Mouse (Mus musculus) stomach, embryonic 15.5 days (tissue): ENCODE measurements at regions not wholly inside any gene's neighbourhood (a gene's known extent, or its start where the extent isn't known, plus 50 kb on each side); places are given as distances from the start of the nearest gene placed in this dataset.

Experiments
- ATAC-seq: fragments of 200-750 bp; cut with Nextera tagmentation; 2 replicates; pipeline ENCODE4 v1.8.0; 2017; ENCODE audit warnings: low read depth, moderate number of reproducible peaks, moderate TSS enrichment; ENCODE audit not compliant: insufficient read depth, low FRiP score
- H3K27ac ChIP-seq: fragments of 300-500 bp; sonication (generic); 2 replicates; pipeline ENCODE4 v1.5.1; 2015; ENCODE audit warnings: mild to moderate bottlenecking, inconsistent platforms
- H3K27me3 ChIP-seq: fragments of 300-500 bp; sonication (generic); replicated peaks from 2 replicates; pipeline ENCODE4 v1.6.1; 2015; ENCODE audit warnings: inconsistent platforms
- H3K36me3 ChIP-seq: fragments of 300-500 bp; sonication (generic); 2 replicates; pipeline ENCODE4 v1.6.1; 2015; ENCODE audit warnings: inconsistent platforms
- H3K4me1 ChIP-seq: fragments of 300-500 bp; sonication (generic); 2 replicates; pipeline ENCODE4 v1.6.1; 2015; ENCODE audit warnings: inconsistent platforms
- H3K4me2 ChIP-seq: fragments of 300-500 bp; sonication (generic); 2 replicates; pipeline ENCODE4 v1.6.1; 2015; ENCODE audit warnings: mild to moderate bottlenecking, inconsistent platforms
- H3K4me3 ChIP-seq: fragments of 300-500 bp; sonication (generic); replicated peaks from 2 replicates; pipeline ENCODE4 v1.5.1; 2015; ENCODE audit warnings: inconsistent platforms
- H3K9ac ChIP-seq: fragments of 300-500 bp; sonication (generic); 2 replicates; pipeline ENCODE4 v1.6.1; 2015; ENCODE audit warnings: inconsistent platforms
- H3K9me3 ChIP-seq: fragments of 300-500 bp; sonication (generic); 2 replicates; pipeline ENCODE4 v1.6.1; 2016; ENCODE audit warnings: inconsistent platforms
- WGBS: fragments of 180-500 bp; shearing (Covaris S2); methylation state at CpG from one replicate; pipeline ENCODE4 v1.1.7; 2015; 5-methylcytosine and 5-hydroxymethylcytosine counted together

DNA sequence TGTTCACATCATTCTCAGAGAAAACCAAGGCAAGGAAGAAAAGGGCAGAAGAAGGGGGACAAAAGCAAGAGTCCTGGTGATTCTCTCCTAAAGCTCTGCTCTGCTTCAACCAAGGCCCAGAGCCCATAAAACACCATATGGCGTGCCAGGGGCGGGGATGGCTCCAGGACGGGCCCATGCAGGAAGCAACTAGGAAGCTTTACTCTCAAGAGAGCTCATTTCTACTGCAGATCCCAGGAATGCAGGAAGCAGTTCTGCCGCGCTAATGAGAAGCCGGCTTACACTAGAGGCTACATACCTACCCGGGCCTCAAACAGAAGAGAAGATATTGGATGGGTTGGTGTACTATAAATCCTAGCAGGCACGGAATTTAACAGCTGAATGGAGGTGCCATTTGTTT is 414.9 kb downstream of the Tns3 start:
- no peak overlapping the region for H3K27ac ChIP-seq
- no peak overlapping the region for H3K4me2 ChIP-seq
- no peaks in the 10 kb centered on the region for H3K36me3 ChIP-seq
- H3K9me3 ChIP-seq = no peaks in the 10 kb centered on the region
- 47% methylated on average over 8 of the region's 8 CpGs for WGBS
- no peaks in the 10 kb centered on the region for H3K27me3 ChIP-seq
- H3K4me3 ChIP-seq = no peak overlapping the region
- no peaks in the 10 kb centered on the region for H3K4me1 ChIP-seq
- ATAC-seq = no peak
- H3K9ac ChIP-seq = no peak overlapping the region

DNA sequence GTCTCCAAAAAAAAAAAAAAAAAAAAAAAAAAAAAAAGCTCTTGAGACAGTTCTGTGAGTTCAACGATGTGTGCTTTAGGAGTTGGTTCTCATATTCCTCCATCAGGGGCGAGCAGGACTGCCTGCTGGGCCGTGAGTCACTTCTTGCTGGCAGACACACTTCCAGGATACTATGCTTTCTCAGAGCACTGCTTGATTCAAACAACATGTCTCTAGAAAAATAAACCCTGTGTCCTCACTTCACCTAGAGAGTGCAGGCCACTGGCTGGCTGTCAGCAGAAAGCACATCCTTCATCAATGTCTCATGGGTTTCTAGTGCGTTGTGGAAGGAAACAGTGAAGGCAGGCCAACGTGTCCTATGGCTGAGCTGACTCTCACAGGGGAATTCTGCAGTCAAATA is 416.8 kb downstream of the Tns3 start:
- H3K4me3 ChIP-seq = no peak overlapping the region
- WGBS = 35% methylated on average over 5 of the region's 5 CpGs
- H3K9ac ChIP-seq = no peak overlapping the region
- no peaks in the 10 kb centered on the region for H3K27me3 ChIP-seq
- no peak for ATAC-seq
- H3K36me3 ChIP-seq = no peaks in the 10 kb centered on the region
- no peaks in the 10 kb centered on the region for H3K4me1 ChIP-seq
- no peak overlapping the region for H3K27ac ChIP-seq
- no peaks in the 10 kb centered on the region for H3K9me3 ChIP-seq
- H3K4me2 ChIP-seq = no peak overlapping the region

DNA sequence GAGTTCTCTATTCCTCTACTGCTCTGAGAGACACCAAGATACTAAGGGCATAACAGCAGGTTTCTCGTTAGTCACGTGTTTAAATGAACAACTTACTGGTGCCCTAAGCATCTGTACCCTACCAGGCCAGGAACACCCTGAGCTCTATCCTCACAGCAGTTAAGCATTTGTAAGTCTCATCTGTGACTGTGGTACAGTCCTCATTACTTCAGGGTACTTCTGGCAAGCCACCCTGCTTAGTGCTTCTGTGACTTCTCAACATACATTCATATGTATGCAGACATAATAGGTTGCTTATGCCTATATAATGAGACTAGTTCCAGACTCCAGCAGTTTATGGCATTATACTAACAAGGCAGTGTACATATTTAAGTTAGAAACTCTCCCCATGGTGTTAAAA is 417.3 kb downstream of the Tns3 start:
- Histone ChIP-seq H3K4me2 (no peak overlapping the region), H3K9me3 (no peaks in the 10 kb centered on the region), H3K4me1 (no peaks in the 10 kb centered on the region), H3K27me3 (no peaks in the 10 kb centered on the region), H3K27ac (no peak overlapping the region), H3K4me3 (no peak overlapping the region), H3K9ac (no peak overlapping the region), H3K36me3 (no peaks in the 10 kb centered on the region)
- no peak for ATAC-seq
- WGBS = 97% methylated on average over 2 of the region's 2 CpGs

DNA sequence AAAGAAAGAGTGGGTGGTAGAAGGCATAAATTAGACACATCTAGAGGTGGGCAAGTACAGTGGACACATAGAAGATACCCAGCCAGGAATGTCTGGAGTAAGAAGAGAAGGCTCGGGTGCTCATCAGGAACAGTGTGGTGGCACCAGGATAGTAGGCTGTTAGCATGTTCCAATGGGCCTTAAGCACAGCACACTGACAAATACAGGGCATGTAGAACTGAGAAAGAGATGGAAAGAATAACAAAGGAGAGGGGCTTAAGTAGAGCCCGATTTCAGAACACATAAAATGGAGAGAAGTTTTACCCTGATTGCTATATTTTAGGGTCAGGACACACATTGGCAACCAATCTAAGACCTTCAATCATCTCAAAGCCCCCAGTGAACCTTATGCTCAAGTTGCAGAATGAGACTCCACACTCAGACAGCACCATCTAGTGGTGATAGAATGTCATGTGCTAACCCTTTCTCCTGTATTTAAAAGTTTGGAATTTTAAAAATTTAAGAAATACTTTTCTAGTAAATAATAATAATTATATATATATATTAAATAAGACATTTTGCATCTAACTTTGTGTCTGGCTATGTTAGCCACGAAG is 418.8 kb downstream of the Tns3 start:
- Histone ChIP-seq H3K9ac (no peak overlapping the region), H3K36me3 (no peaks in the 10 kb centered on the region), H3K9me3 (no peaks in the 10 kb centered on the region), H3K27ac (no peak overlapping the region), H3K4me2 (no peak overlapping the region), H3K4me1 (no peaks in the 10 kb centered on the region), H3K27me3 (no peaks in the 10 kb centered on the region), H3K4me3 (no peak overlapping the region)
- no peak for ATAC-seq
- WGBS = 47% methylated on average over 3 of the region's 3 CpGs

DNA sequence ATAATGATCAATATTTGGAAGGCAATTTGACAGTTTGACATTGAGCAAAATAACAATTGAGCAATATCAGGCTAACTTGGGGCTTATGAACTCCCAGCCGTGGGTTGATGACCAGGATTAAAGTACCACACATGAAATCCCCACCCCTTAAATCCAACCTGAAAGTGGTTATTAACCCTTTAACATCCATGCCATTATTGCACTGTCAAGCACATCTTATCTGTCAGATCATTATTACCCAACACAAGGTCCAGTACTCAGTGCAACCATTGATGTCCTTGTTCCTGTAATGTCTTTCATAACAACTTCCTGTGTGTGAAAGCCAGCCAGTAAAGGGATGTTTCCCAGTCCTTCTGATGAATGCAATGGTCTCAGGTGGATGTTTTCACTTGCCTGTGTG is 425.8 kb downstream of the Tns3 start:
- Histone ChIP-seq H3K4me2 (no peak overlapping the region), H3K9ac (no peak overlapping the region), H3K36me3 (no peaks in the 10 kb centered on the region), H3K9me3 (no peaks in the 10 kb centered on the region), H3K27me3 (no peaks in the 10 kb centered on the region), H3K4me3 (no peak overlapping the region), H3K4me1 (no peaks in the 10 kb centered on the region), H3K27ac (no peak overlapping the region)
- 54% methylated on average over 1 of the region's 1 CpGs for WGBS
- no peak for ATAC-seq

DNA sequence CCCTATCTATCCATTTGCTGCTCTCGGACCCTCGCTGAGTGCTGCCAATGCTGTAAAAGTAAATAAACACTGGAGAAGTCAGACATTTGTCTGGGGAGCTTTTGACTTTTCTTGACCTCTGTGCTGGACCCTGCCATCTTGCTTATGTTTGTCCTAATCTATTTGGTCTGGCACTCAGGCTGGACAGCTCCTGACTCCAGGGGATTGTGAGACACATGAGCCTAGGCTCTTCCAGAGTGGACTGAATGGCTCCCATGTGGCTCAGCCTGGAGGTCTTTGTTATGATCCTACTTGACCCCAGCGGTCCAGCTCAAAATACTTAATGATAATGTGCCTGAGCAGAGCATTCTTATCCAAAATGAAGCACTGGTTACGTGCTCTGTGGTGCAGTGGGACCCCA is 426.8 kb downstream of the Tns3 start:
- WGBS = 38% methylated on average over 4 of the region's 4 CpGs
- H3K9me3 ChIP-seq = no peaks in the 10 kb centered on the region
- no peak for ATAC-seq
- no peak overlapping the region for H3K9ac ChIP-seq
- H3K27ac ChIP-seq = no peak overlapping the region
- H3K36me3 ChIP-seq = no peaks in the 10 kb centered on the region
- no peaks in the 10 kb centered on the region for H3K27me3 ChIP-seq
- H3K4me2 ChIP-seq = no peak overlapping the region
- no peak overlapping the region for H3K4me3 ChIP-seq
- H3K4me1 ChIP-seq = no peaks in the 10 kb centered on the region

DNA sequence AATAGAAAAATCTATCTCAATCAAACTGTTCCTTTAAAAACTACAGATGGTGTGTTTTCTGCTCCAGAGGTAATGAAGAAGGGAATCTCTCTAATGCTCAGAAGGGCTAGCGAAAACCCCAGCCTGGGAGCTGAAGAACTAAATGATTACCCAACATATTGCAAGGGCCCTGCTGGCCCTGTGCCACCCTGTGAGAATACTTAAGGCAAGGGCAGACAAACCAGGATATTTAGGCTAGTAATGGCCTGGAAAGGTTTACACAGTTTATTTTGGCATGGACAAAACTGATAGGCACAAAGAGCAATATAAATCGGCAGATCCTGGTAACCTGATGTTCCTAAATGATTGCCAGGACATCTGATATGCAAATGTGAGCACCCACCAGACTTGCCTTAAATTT is 428.3 kb downstream of the Tns3 start:
- no peaks in the 10 kb centered on the region for H3K27me3 ChIP-seq
- H3K4me2 ChIP-seq = no peak overlapping the region
- no peaks in the 10 kb centered on the region for H3K9me3 ChIP-seq
- ATAC-seq = no peak
- H3K4me3 ChIP-seq = no peak overlapping the region
- no peaks in the 10 kb centered on the region for H3K4me1 ChIP-seq
- H3K9ac ChIP-seq = no peak overlapping the region
- 76% methylated on average over 2 of the region's 2 CpGs for WGBS
- H3K36me3 ChIP-seq = no peaks in the 10 kb centered on the region
- no peak overlapping the region for H3K27ac ChIP-seq

DNA sequence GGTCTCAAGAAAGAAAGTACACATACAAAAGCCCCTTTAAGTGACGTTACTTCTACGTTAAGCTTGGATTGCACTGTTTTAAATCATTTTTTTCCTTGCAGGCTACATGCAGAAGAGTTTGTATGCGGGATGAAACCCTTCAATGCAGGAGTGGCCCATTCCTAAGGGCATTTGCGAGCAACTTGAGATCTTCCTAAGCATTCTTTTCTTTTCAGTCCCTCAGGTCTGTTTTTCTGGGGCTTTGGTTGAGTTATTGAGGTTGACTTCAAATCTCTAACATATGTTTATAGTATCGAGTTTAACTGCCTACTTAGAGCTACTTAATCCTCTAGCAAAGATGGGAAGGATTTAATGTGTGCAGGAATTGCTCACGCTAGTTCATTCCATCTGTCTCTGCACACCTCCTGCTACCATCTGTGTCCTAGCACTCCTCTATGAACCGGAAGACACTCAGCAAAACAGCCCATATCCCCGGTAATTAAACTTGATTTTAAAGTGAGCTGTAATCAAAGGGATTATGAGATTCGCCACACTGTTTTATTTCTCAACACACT is 431.6 kb downstream of the Tns3 start:
- no peak for ATAC-seq
- Histone ChIP-seq H3K4me2 (no peak overlapping the region), H3K36me3 (no peaks in the 10 kb centered on the region), H3K27ac (no peak overlapping the region), H3K4me3 (no peak overlapping the region), H3K27me3 (no peaks in the 10 kb centered on the region), H3K9me3 (no peaks in the 10 kb centered on the region), H3K9ac (no peak overlapping the region), H3K4me1 (0 out of 2 replicates have a peak, but pooled peaks cover 3% of the 10 kb centered on the region)
- WGBS = 51% methylated on average over 9 of the region's 9 CpGs

DNA sequence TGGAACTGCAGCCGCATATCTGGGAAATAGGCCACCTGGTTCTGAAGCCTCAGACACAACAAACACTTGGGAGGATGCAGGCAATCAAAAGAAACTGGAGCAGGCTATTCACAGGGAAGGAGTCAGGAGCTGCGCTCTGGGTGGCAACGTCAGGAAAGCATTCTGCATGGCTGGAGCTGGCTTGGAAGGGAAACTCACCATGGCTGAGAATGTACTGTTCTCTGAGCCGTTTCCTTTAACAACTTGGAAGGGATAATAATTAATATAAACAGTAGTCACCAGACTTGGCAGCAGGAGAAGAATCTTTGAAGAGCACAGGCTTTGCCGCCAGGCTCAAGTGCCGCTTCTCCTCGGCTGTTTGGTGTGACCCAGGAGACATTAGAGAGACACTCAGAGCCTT is 434.5 kb downstream of the Tns3 start:
- Histone ChIP-seq H3K9ac (no peak overlapping the region), H3K4me2 (no peak overlapping the region), H3K4me3 (no peak overlapping the region), H3K27me3 (no peaks in the 10 kb centered on the region), H3K9me3 (no peaks in the 10 kb centered on the region), H3K4me1 (0 out of 2 replicates have a peak, but pooled peaks cover 3% of the 10 kb centered on the region), H3K36me3 (no peaks in the 10 kb centered on the region), H3K27ac (no peak overlapping the region)
- no peak for ATAC-seq
- 35% methylated on average over 7 of the region's 7 CpGs for WGBS

DNA sequence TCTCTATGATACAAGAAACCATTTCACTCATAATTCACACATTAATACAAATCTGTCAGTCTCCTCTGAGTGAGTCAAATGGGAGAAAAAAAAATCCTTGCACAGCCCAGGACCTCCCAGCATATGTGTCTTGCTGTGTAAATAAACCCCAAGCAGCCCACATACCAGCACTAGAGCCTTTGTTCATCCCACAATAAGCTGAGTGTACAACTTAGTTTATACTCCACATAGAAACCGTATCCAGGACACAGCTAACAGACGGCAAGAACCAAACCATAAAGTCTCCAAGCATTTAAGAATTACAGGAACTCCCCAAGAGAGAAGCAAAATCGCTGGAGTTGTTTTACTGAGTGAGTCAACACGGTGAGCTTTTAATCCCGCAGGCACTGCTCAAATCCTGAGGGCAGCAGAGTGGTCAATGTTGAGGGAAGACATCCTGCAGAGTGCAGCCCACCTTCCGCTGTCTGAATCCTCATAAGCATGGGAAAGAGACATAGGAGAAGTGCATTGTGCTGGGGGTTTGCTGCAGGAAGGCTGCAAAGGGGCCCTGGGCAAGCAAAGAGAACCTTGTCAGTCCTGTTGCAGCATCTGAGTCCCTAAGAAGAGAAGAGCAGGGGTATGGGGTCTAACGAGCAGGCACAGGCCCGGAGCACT is 436.4 kb downstream of the Tns3 start:
- no peak overlapping the region for H3K9ac ChIP-seq
- H3K4me1 ChIP-seq = 0 out of 2 replicates have a peak, but pooled peaks cover 3% of the 10 kb centered on the region
- H3K27me3 ChIP-seq = no peaks in the 10 kb centered on the region
- no peaks in the 10 kb centered on the region for H3K9me3 ChIP-seq
- peak; percentile 58; the same call in 1 of the 2 replicates for ATAC-seq
- no peak overlapping the region for H3K27ac ChIP-seq
- no peak overlapping the region for H3K4me2 ChIP-seq
- H3K36me3 ChIP-seq = no peaks in the 10 kb centered on the region
- 36% methylated on average over 8 of the region's 8 CpGs for whole genome bisulfite sequencing
- no peak overlapping the region for H3K4me3 ChIP-seq

DNA sequence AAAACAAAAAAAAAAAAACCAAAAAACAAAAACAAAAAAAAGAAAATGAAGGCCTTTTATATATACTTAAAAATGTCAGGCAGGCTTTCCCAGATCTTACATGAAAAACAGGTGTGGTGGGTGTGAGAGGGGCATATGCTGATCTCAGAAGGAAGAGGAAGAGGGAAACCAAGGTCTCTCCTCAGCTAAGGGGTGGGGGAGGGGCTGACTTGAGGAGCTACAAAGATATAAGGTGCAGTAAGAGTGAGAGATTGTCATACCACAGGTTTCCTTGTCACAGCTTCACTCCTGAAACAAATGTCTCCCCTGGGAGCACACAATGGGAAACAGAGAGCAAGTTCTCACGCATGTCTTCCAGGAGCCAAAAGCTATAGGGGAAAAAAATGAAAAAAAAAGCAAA is 440.0 kb downstream of the Tns3 start:
- no peak overlapping the region for H3K4me3 ChIP-seq
- H3K9me3 ChIP-seq = no peaks in the 10 kb centered on the region
- no peak overlapping the region for H3K4me2 ChIP-seq
- no peaks in the 10 kb centered on the region for H3K27me3 ChIP-seq
- no peak for ATAC-seq
- H3K36me3 ChIP-seq = no peaks in the 10 kb centered on the region
- H3K9ac ChIP-seq = no peak overlapping the region
- 0 out of 2 replicates have a peak, but pooled peaks cover 3% of the 10 kb centered on the region for H3K4me1 ChIP-seq
- WGBS = 86% methylated on average over 1 of the region's 1 CpGs
- no peak overlapping the region for H3K27ac ChIP-seq

DNA sequence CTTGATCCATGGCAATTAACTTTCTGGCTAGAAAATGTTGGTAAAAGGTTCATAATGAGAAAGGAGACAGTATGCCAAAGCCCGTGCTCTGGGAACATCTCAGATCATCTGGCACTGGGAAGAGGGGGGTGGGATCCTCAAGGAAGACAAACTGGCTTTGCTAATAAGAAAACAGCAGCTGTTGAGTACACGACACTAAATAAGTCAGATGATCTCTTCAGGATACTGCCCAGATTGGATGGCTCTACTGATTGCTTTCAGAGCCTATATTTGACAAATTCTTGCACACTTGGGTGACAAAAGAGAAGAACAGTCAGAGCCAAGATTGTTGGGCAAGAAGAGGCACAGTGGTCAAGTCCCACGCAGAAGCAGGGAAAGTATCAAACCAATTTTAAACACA is 443.7 kb downstream of the Tns3 start:
- no peak for ATAC-seq
- no peaks in the 10 kb centered on the region for H3K36me3 ChIP-seq
- no peak overlapping the region for H3K4me3 ChIP-seq
- no peaks in the 10 kb centered on the region for H3K9me3 ChIP-seq
- H3K27me3 ChIP-seq = no peaks in the 10 kb centered on the region
- WGBS = 62% methylated on average over 3 of the region's 3 CpGs
- no peaks in the 10 kb centered on the region for H3K4me1 ChIP-seq
- H3K4me2 ChIP-seq = no peak overlapping the region
- no peak overlapping the region for H3K27ac ChIP-seq
- H3K9ac ChIP-seq = no peak overlapping the region
